Mouse (Mus musculus) splenic B cell, adult 2 months (primary cell): ENCODE results near the gene Prm1.

Experiments
- DNase-seq: peaks from one replicate; pipeline ENCODE4 v3.0.0-alpha.2; 2011; ENCODE audit warnings: low read depth, low spot score
- H3K27me3 ChIP-seq: 2 replicates; pipeline ENCODE4 v1.6.1; 2012; ENCODE audit warnings: mild to moderate bottlenecking, low read length, moderate library complexity, mixed read lengths; ENCODE audit not compliant: control insufficient read depth, poor library complexity, insufficient read depth, severe bottlenecking
- H3K36me3 ChIP-seq: 2 replicates; pipeline ENCODE4 v1.6.1; 2012; ENCODE audit warnings: mild to moderate bottlenecking, low read length, moderate library complexity, mixed read lengths; ENCODE audit not compliant: control insufficient read depth, poor library complexity, insufficient read depth, severe bottlenecking

Gene Prm1

GRCm38 (mm10) chr16:10796034-10796433 is 9.6 kb downstream of the Prm1 start, which contains the start of gene Prm2:
TSS of gene Prm2 (minus strand) at chr16:10796134.
- no peaks in the 10 kb centered on the region for H3K36me3 ChIP-seq
- DNase-seq = no peak
- no peaks in the 10 kb centered on the region for H3K27me3 ChIP-seq

GRCm38 (mm10) chr16:10790702-10791101 is 14.9 kb downstream of the Prm1 start, which contains the start of gene Prm3:
TSS of gene Prm3 (minus strand) at chr16:10790914.
- no peaks in the 10 kb centered on the region for H3K27me3 ChIP-seq
- DNase-seq = no peak
- H3K36me3 ChIP-seq = no peaks in the 10 kb centered on the region

DNA sequence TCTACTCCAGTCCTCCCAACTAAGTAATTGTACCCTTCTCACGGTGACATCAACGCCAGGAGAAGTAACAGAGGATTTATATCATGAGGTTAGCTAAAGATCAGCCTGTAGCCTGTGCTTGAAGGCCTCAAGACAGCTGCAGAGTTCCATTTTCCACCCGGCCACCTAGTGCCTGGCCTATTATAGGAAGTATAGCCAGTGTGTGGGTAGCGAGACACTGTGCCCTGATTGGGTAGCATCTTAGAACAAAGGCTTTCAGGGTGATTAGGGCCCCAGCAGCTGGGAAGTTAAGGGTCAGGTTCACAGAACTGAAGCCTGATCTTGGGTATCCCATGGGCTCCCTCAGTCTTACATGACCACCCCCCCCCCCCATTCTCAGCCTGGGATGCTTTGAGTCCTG is 16.8 kb downstream of the Prm1 start:
- no peaks in the 10 kb centered on the region for H3K27me3 ChIP-seq
- H3K36me3 ChIP-seq = no peaks in the 10 kb centered on the region
- DNase-seq = no peak

DNA sequence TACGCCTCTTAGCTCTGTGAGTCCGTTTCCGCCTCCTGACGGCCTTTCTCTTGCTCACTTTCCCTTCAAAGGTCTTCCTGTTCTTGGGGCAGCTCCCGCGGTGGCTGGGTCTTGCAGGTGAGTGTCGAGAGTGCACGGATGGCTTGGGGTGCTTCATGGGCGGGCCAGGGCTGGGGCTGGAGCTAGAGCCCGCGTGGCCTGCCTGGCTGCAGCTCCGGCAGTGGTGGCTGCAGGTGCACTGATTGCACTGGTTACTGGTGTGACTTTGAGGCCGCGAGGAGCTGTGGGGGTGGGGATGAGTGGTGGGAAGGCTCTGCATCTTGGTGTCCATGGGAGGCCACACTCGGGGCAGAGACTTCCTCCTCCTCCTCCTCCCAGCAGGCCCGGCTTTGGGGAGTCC is 17.4 kb downstream of the Prm1 start, which contains the start of gene Tnp2:
TSS of gene Tnp2 (minus strand) at position 390 of the 400 bp plus-strand sequence.
- Histone ChIP-seq H3K27me3 (no peaks in the 10 kb centered on the region), H3K36me3 (no peaks in the 10 kb centered on the region)
- no peak for DNase-seq

DNA sequence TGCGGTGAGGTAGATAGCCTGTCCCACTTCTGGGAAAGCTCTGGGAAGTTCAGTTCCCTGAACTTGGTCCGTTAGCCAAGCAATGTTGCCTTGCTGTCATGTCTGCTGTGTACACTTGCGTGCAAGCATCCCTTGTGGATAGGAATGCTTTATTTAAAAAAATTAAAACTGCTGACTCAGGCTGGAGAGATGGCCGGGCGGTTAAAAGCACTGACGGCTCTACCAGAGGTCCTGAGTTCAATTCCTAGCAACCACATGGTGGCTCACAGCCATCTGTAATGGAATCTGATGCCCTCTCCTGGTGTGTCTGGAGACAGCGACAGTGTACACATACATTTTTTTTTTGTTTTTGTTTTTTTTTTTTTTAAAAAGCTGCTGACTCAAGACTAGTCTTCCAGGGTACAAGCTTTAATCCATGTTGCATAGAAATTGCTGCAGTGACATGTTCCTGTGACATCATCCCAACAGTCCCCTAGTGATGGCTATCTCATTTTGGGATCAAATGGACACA is 18.0 kb downstream of the Prm1 start:
- Histone ChIP-seq H3K36me3 (no peaks in the 10 kb centered on the region), H3K27me3 (no peaks in the 10 kb centered on the region)
- DNase-seq = no peak

- Histone ChIP-seq H3K36me3 (no peaks in the 10 kb centered on the region), H3K27me3 (no peaks in the 10 kb centered on the region)
- DNase-seq = no peak
Measured at GRCm38 (mm10) chr16:10786782-10787547, 18.7 kb downstream of the Prm1 start.

- DNase-seq = peak; percentile 93
- Histone ChIP-seq H3K27me3 (no peaks in the 10 kb centered on the region), H3K36me3 (no peaks in the 10 kb centered on the region)
Measured at GRCm38 (mm10) chr16:10786288-10786687, 19.4 kb downstream of the Prm1 start.

- peak; percentile 94 for DNase-seq
- Histone ChIP-seq H3K27me3 (no peaks in the 10 kb centered on the region), H3K36me3 (no peaks in the 10 kb centered on the region)
Measured at GRCm38 (mm10) chr16:10785371-10786231, 20.0 kb downstream of the Prm1 start, which contains the start of gene Socs1. TSS of gene Socs1 (minus strand) at chr16:10785536.

GRCm38 (mm10) chr16:10784793-10785370 is 20.8 kb downstream of the Prm1 start:
- peak; percentile 92 for DNase-seq
- H3K36me3 ChIP-seq = no peaks in the 10 kb centered on the region
- no peaks in the 10 kb centered on the region for H3K27me3 ChIP-seq

GRCm38 (mm10) chr16:10783883-10784792 is 21.5 kb downstream of the Prm1 start:
- DNase-seq = peak; percentile 60
- no peaks in the 10 kb centered on the region for H3K36me3 ChIP-seq
- no peaks in the 10 kb centered on the region for H3K27me3 ChIP-seq

GRCm38 (mm10) chr16:10783451-10783850 is 22.2 kb downstream of the Prm1 start:
- H3K36me3 ChIP-seq = no peaks in the 10 kb centered on the region
- H3K27me3 ChIP-seq = no peaks in the 10 kb centered on the region
- DNase-seq = no peak

DNA sequence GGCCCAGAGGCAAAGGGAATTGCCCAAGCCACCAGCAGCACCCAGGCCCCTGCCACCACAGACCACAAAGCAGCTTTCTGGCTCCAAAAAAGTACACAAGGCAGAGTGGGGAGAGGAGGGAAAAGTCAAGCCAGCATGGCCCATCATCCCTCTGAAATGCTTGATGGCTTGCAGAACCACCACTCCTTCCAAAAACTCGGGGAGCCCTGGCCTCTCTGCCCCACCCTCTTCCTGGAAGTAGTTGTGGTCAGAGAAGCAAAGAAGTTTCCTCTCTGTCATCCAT is 22.5 kb downstream of the Prm1 start:
- H3K36me3 ChIP-seq = no peaks in the 10 kb centered on the region
- no peaks in the 10 kb centered on the region for H3K27me3 ChIP-seq
- DNase-seq = no peak

GRCm38 (mm10) chr16:10782377-10783151 is 23.1 kb downstream of the Prm1 start:
- no peaks in the 10 kb centered on the region for H3K36me3 ChIP-seq
- H3K27me3 ChIP-seq = no peaks in the 10 kb centered on the region
- no peak for DNase-seq
